Mouse (Mus musculus): ENCODE data around the gene Rnf31. TPM values are rescaled to one million over a fixed set of nuclear protein-coding genes. Genes with fewer than 3 reads are reported as not detected.

The Rnf31 gene
- total and polyA plus RNA-seq, 3 experiments = 12.9 to 24.5 TPM; not detected in 1

GRCm38 (mm10) chr14:55584303-55584701 is 7.2 kb upstream of the Rnf31 start:
- Histone ChIP-seq H3K4me3 (ENCODE audit: control insufficient read depth in 1 of 2, insufficient read depth in 1 of 2, low read depth in 2 of 2, low read length in 2 of 2) (peak overlapping the region; percentile 78 to 82), H3K27ac (ENCODE audit: control insufficient read depth, low read depth, low read length) (peak overlapping the region; percentile 100), H3K9me3 (replicated peaks; ENCODE audit: insufficient read depth, low read length) (no peaks in the 10 kb centered on the region), H3K36me3 (ENCODE audit: control insufficient read depth in 1 of 2, insufficient read depth in 2 of 2, low read length in 2 of 2) (peaks cover 0 to 34% of the 10 kb centered on the region in 2 experiments; a peak in 2 of 4 replicates), H3K27me3 (ENCODE audit: control insufficient read depth in 1 of 2, insufficient read depth in 2 of 2, low read length in 2 of 2) (no peaks in the 10 kb centered on the region), H3K4me1 (ENCODE audit: control insufficient read depth in 1 of 2, insufficient read depth in 2 of 2, low read length in 2 of 2) (peaks cover 3 to 31% of the 10 kb centered on the region in 2 experiments), H3K9ac (ENCODE audit: control insufficient read depth, low read depth, low read length, poor library complexity, severe bottlenecking) (peak overlapping the region; percentile 58), H3K79me2 (ENCODE audit: control insufficient read depth, insufficient read depth, low read length, poor library complexity) (peaks cover 8% of the 10 kb centered on the region)
- TF ChIP-seq KAT2A (conservative IDR thresholded peaks at IDR 0.05; ENCODE audit: low read depth, low read length) (no peak), SMC3 (IDR thresholded peaks at IDR 0.05; ENCODE audit: low read depth, low read length) (no peak), ZNF384 (IDR thresholded peaks at IDR 0.05; ENCODE audit: low read depth, low read length) (no peak), MAX (IDR thresholded peaks at IDR 0.05; ENCODE audit: low read length) (no peak), CHD1 (IDR thresholded peaks at IDR 0.05; ENCODE audit: low read depth, low read length) (0 out of 2 replicates have a peak, but pooled peaks have one; percentile 68), RAD21 (IDR thresholded peaks at IDR 0.05; ENCODE audit: low read depth, low read length) (no peak)
- DNase-seq (ENCODE audit: low read depth, low spot score) = peak; percentile 46

- Histone ChIP-seq H3K9me3 (replicated peaks; ENCODE audit: insufficient read depth, low read length) (no peaks in the 10 kb centered on the region), H3K27ac (ENCODE audit: control insufficient read depth, low read depth, low read length) (peak within 1 kb of the TSS; percentile 100), H3K79me2 (ENCODE audit: control insufficient read depth, insufficient read depth, low read length, poor library complexity) (peaks cover 12% of the 10 kb centered on the region), H3K4me1 (ENCODE audit: control insufficient read depth in 1 of 2, insufficient read depth in 2 of 2, low read length in 2 of 2) (peaks cover 3 to 37% of the 10 kb centered on the region in 2 experiments), H3K4me3 (ENCODE audit: control insufficient read depth in 1 of 2, insufficient read depth in 1 of 2, low read depth in 2 of 2, low read length in 2 of 2) (peak within 1 kb of the TSS; percentile 78 to 82), H3K27me3 (ENCODE audit: control insufficient read depth in 1 of 2, insufficient read depth in 2 of 2, low read length in 2 of 2) (no peaks in the 10 kb centered on the region), H3K9ac (ENCODE audit: control insufficient read depth, low read depth, low read length, poor library complexity, severe bottlenecking) (peak within 1 kb of the TSS; percentile 73), H3K36me3 (ENCODE audit: control insufficient read depth in 1 of 2, insufficient read depth in 2 of 2, low read length in 2 of 2) (peaks cover 0 to 34% of the 10 kb centered on the region in 2 experiments; a peak in 2 of 4 replicates)
- no peak for TF ChIP-seq MYB (IDR thresholded peaks at IDR 0.05; ENCODE audit: low read depth, low read length)
- no peak for TF ChIP-seq CHD1 (IDR thresholded peaks at IDR 0.05; ENCODE audit: low read depth, low read length)
- TF ChIP-seq RCOR1 (IDR thresholded peaks at IDR 0.05; ENCODE audit: low read depth, low read length) = peak; percentile 57; the same call in 1 of the 2 replicates
- no peak for TF ChIP-seq MEF2A (IDR thresholded peaks at IDR 0.05; ENCODE audit: extremely low read depth, insufficient replicate concordance, low read depth, low read length, poor library complexity, severe bottlenecking)
- peak; percentile 55 for TF ChIP-seq HCFC1 (IDR thresholded peaks at IDR 0.05; ENCODE audit: low read depth, low read length)
- TF ChIP-seq GATA1 (IDR thresholded peaks at IDR 0.05; ENCODE audit: low read depth, low read length) = peak; percentile 49; the same call in 1 of the 2 replicates
- peak; percentile 74 for TF ChIP-seq ZNF384 (IDR thresholded peaks at IDR 0.05; ENCODE audit: low read depth, low read length)
- TF ChIP-seq NRF1 (IDR thresholded peaks at IDR 0.05; ENCODE audit: insufficient read depth, low read depth, low read length, poor library complexity, severe bottlenecking) = peak; percentile 80
- TF ChIP-seq POLR2AphosphoS2 (IDR thresholded peaks at IDR 0.05; ENCODE audit: low read length) = peak; percentile 80; the same call in 1 of the 2 replicates
- TF ChIP-seq EP300 (IDR thresholded peaks at IDR 0.05; ENCODE audit: low read depth in 1 of 2, low read length in 2 of 2) = peak in 1 of 2 experiments; percentile 51; a peak in 1 of 4 replicates
- TF ChIP-seq POLR2AphosphoS5 (IDR thresholded peaks at IDR 0.05; ENCODE audit: borderline replicate concordance, low read depth, low read length) = no peak
- 0 out of 2 replicates have a peak, but pooled peaks have one; percentile 6 for TF ChIP-seq TAL1 (IDR thresholded peaks at IDR 0.05; ENCODE audit: low read length)
- peak; percentile 89 for TF ChIP-seq MXI1 (IDR thresholded peaks at IDR 0.05; ENCODE audit: low read depth, low read length)
- TF ChIP-seq NELFE (IDR thresholded peaks at IDR 0.05; ENCODE audit: low read depth, low read length) = peak; percentile 66
- TF ChIP-seq POLR2A (IDR thresholded peaks at IDR 0.05; ENCODE audit: control insufficient read depth in 1 of 2, insufficient read depth in 1 of 2, low read depth in 1 of 2, low read length in 2 of 2, poor library complexity in 1 of 2) = peak in 1 of 2 experiments; percentile 78; a peak in 2 of 4 replicates
- TF ChIP-seq SIN3A (IDR thresholded peaks at IDR 0.05; ENCODE audit: low read length) = peak; percentile 62
- 0 out of 2 replicates have a peak, but pooled peaks have one; percentile 6 for TF ChIP-seq ETS1 (IDR thresholded peaks at IDR 0.05; ENCODE audit: low read depth, low read length)
- TF ChIP-seq MAX (IDR thresholded peaks at IDR 0.05; ENCODE audit: low read length) = peak; percentile 64; the same call in 1 of the 2 replicates
- no peak for TF ChIP-seq MAFK (IDR thresholded peaks at IDR 0.05; ENCODE audit: borderline replicate concordance, low read depth, low read length)
- DNase-seq (ENCODE audit: low read depth, low spot score) = peak; percentile 96
Measured at GRCm38 (mm10) chr14:55584702-55585565, 6.6 kb upstream of the Rnf31 start, which contains the start of gene Emc9. Emc9 (minus strand) TSS chr14:55585302.
